Mouse (Mus musculus): Measurements from ENCODE around the gene Mras. TPM values are rescaled to one million over a fixed set of nuclear protein-coding genes. Genes with fewer than 3 reads are reported as not detected.

Mras gene
- polyA plus RNA-seq (2012; rRNA removed), result 60.7 and 66.7 TPM in 2 replicates

GRCm38 (mm10) chr9:99437031-99437764, at the start of gene Mras:
Gene Mras, minus strand, starts transcription at chr9:99437381.

DNA sequence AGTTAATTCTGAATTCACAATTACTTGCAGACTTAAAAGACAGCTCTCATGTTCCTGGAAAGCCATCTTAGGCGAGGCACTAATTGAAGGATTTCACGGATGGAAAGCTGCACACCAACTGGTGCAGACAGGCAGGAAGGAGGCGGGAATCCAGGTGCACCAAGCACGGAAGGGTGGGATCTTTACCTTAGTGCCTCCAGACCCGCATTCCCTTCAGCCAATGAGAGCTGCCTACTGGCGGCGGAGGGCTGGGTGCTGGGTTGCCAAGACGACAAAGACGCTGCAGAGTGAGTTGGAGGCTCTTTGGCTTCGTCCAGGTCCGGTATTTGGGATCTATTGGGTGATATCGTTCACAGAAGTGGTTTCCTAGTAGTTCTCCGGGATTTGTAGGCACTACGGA, 14.0 kb upstream of the Mras start, which contains the start of gene Nme9:
Nme9 (plus strand) TSS at position 315 of the 400 bp plus-strand sequence.

DNA sequence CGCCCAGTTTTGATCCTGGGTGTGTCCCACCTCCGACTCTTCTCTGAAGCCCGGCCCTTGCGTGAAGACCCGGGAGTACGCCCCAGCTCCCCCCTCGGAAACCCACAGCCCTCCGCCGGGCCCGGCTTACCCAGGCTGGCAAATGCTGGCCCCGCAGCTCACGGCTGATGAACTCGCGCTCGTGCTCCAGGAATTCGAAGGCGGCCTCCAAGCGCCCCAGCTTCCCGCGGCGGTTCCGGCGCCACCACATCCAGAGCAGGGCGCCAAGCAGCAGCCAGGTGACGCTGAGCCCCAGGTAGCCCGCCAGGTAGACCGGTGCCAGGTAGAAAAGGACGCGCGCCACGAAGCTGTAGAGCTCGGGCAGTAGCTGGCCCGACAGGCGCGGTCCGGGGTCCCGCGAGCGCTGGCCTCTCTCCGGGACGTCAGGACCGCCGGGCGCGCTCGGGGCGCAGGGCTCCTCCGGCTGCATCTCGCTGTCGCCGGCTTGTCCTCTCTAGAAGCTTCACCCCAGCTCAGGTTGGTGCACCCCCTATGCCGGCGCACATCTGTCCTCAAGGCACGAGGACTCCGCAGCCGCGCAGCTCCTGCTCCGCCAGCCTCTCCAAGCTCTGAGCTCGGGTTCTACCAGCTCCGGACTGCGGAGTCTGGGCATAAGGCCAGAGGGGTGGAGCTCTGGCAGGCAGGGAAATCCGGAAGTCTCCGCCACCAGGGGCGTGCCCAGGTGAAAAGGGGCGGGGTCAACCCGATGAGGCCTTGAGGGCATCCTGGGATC, 79.1 kb downstream of the Mras start, which contains the start of gene Esyt3:
Esyt3 (minus strand) TSS at position 637 of the 772 bp plus-strand sequence.

Other genes with a start within 250 kb of the Mras start
- not detected in 2 replicates for gene Faiml, start 200.1 kb downstream of the Mras start, polyA plus RNA-seq (2012; rRNA removed)
- 31.2 and 34.9 TPM in 2 replicates for gene Cep70, start 194.0 kb downstream of the Mras start, polyA plus RNA-seq (2012; rRNA removed)
- gene Esyt3, start 78.8 kb downstream of the Mras start, polyA plus RNA-seq (2012; rRNA removed), result 1.5 and 1.7 TPM in 2 replicates
- 0.34 and 0.55 TPM in 2 replicates for gene Nme9, start 14.1 kb upstream of the Mras start, polyA plus RNA-seq (2012; rRNA removed)
- gene Armc8, start 131.5 kb upstream of the Mras start, polyA plus RNA-seq (2012; rRNA removed), result 64.8 and 68.4 TPM in 2 replicates
- gene Dbr1, start 138.4 kb upstream of the Mras start, polyA plus RNA-seq (2012; rRNA removed), result 17.3 and 17.8 TPM in 2 replicates
- 0.03 and 0.04 TPM in 2 replicates for gene A4gnt, start 175.1 kb upstream of the Mras start, polyA plus RNA-seq (2012; rRNA removed)
- gene Dzip1l, start 192.1 kb upstream of the Mras start, polyA plus RNA-seq (2012; rRNA removed), result 7.5 and 9.3 TPM in 2 replicates

Measured in central nervous system, embryonic 18 days (tissue).